Mouse (Mus musculus): Measurements from ENCODE around the gene Ms4a2. TPM values are rescaled to one million over a fixed set of nuclear protein-coding genes. Genes with fewer than 3 reads are reported as not detected.

Ms4a2 gene
- total RNA-seq, 2 experiments from 2014 or later = not detected

DNA sequence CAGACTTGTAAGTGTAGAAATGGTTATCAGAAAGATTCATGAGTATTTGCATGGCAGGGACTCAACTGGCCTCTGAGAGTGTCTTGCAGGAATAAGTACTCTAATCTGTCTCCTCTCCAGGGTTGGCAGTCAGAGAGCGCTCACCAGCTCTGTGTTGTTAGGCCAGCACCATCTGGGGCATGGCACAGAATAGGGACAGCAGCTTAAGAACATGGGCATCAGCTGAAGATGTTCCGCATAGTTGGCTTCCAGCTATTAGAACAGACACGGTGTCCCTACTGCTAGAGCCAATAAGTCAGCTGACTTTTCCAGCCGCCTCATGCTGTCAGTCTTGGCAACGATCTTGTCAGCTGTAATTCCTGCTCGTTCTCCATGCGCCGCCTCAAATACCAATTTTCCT is 48.6 kb downstream of the Ms4a2 start:
- no peak for DNase-seq

Other genes with a start within 250 kb of the Ms4a2 start
- under 1 TPM; 0.57 to 0.78 TPM for gene Ms4a4a, start 248.2 kb downstream of the Ms4a2 start, total RNA-seq (2021)
- not detected for gene Ms4a4c, start 218.9 kb downstream of the Ms4a2 start, total RNA-seq (2021)
- not detected for gene Ms4a4b, start 180.2 kb downstream of the Ms4a2 start, total RNA-seq (2021)
- 1 to 10 TPM; 1.2 to 2.3 TPM for gene Ms4a6c, start 154.4 kb downstream of the Ms4a2 start, total RNA-seq (2021)
- gene Gm8369, start 137.8 kb downstream of the Ms4a2 start, total RNA-seq (2021) = under 1 TPM; 0.30 to 0.57 TPM
- gene Ms4a6b, start 107.2 kb downstream of the Ms4a2 start, total RNA-seq (2021) = 1 to 10 TPM; 1.7 to 3.2 TPM
- gene Ms4a4d, start 86.9 kb downstream of the Ms4a2 start, total RNA-seq (2021) = not detected
- 1 to 10 TPM; 1.2 to 1.4 TPM for gene Ms4a6d, start 18.9 kb downstream of the Ms4a2 start, total RNA-seq (2021)
- not detected for gene Ms4a3, start 17.1 kb upstream of the Ms4a2 start, total RNA-seq (2021)
- gene Oosp2, start 36.8 kb upstream of the Ms4a2 start, total RNA-seq (2021) = not detected
- gene Oosp1, start 67.4 kb upstream of the Ms4a2 start, total RNA-seq (2021) = not detected
- gene Oosp3, start 73.3 kb upstream of the Ms4a2 start, total RNA-seq (2021) = not detected
- not detected for gene Gif, start 123.8 kb upstream of the Ms4a2 start, total RNA-seq (2021)
- 10 to 100 TPM; 33.4 to 34.5 TPM for gene Mrpl16, start 146.7 kb upstream of the Ms4a2 start, total RNA-seq (2021)
- 10 to 100 TPM; 28.2 to 36.3 TPM for gene Stx3, start 195.7 kb upstream of the Ms4a2 start, total RNA-seq (2021)
- not detected for gene Olfr1417, start 215.5 kb upstream of the Ms4a2 start, total RNA-seq (2021)
- not detected for gene Olfr1418, start 237.3 kb upstream of the Ms4a2 start, total RNA-seq (2021)